Mouse (Mus musculus) spleen, adult 2 months (tissue): ENCODE results near the gene Myo1h.

ENCODE experiments used
- CTCF ChIP-seq: fragments of 200-500 bp; IDR thresholded peaks from 2 replicates; pipeline ENCODE4 v1.5.1; 2011; ENCODE audit warnings: mild to moderate bottlenecking, inconsistent platforms; ENCODE audit not compliant: insufficient read depth, insufficient read length, insufficient replicate concordance; ENCODE audit errors: extremely low read depth
- POLR2A ChIP-seq: fragments of 200-500 bp; IDR thresholded peaks from 2 replicates; pipeline ENCODE4 v1.6.1; 2011; ENCODE audit warnings: low read depth, low read length, inconsistent platforms

- no peak for TF ChIP-seq POLR2A
- no peak for TF ChIP-seq CTCF
Observed at GRCm38 (mm10) chr5:114345538-114345937, 56.6 kb downstream of the Myo1h start.
